Mouse (Mus musculus) testis, adult 2 months (tissue): ENCODE data around the gene Ccl11.

ENCODE experiments used
- CTCF ChIP-seq: fragments of 200-500 bp; IDR thresholded peaks from 2 replicates; pipeline ENCODE4 v1.5.1; 2012; ENCODE audit warnings: low read depth, mild to moderate bottlenecking, inconsistent platforms, low read length, moderate library complexity; ENCODE audit not compliant: control insufficient read depth, insufficient read depth, insufficient replicate concordance
- POLR2A ChIP-seq: fragments of 200-500 bp; IDR thresholded peaks from 2 replicates; pipeline ENCODE4 v1.6.1; 2012; ENCODE audit warnings: low read depth, mild to moderate bottlenecking, inconsistent platforms, low read length, moderate library complexity; ENCODE audit not compliant: control insufficient read depth

DNA sequence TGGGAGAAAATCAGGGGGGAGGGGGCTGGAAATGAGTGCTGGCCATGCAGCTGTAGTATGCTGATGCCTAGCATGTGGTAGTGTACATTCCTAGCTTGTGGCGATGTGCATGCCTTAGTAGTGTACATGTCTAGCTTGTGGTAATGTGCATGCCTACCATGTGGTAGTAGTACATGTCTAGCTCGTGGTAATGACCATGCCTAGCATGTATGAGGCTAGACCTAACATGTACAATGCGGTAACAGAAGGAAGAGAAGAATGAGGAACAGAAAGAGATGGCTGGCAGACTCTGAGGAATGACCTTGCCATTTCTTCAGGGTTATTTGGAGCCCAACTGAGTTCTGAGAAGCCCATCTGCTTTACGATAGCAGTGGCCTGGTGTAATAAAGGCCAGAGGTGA is 43.5 kb downstream of the Ccl11 start:
- TF ChIP-seq CTCF (no peak), POLR2A (no peak)
